Mouse (Mus musculus) neutrophil, adult 5-6 weeks (primary cell): ENCODE data around the gene Zdhhc7. TPM values are rescaled to one million over a fixed set of nuclear protein-coding genes. Genes with fewer than 3 reads are reported as not detected.

Source experiments
- ATAC-seq: fragments of 151-379, 151-347 bp; 2 replicates; pipeline ENCODE4 v1.8.0; 2017; ENCODE audit warnings: mild to moderate bottlenecking, moderate TSS enrichment; ENCODE audit not compliant: insufficient number of reproducible peaks, poor library complexity, low FRiP score, severe bottlenecking; ENCODE audit errors: extremely low read depth
- total RNA-seq: library from RNA; stranded (forward); fragments of 200-1000 nt; gene quantifications from 2 replicates; pipeline ENCODE4 v1.2.3, GENCODE M21; 2017

The Zdhhc7 gene
- total RNA-seq, 1 experiment from 2014 or later = 45.2 TPM

DNA sequence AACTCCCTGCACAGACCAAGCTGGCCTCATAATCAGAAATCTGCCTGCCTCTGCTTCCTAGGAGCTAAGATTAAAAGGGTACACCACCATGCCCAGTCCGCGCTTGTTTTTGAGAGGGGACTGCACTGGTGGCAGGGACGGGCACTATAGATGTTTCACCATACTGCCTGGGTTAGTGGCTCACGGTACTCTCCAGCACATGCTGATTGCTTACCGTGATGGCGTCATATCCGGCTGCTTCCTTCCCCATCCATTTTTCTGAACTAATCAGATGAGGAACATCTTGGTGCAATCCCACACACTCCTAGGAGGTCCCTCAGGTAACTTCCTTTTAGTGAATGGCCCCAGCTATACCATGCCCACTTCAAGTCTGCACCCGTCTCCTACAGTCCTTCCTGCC lies 56.4 kb downstream of the Zdhhc7 start:
- ATAC-seq = peak; percentile 59

- ATAC-seq = no peak
Measured at GRCm38 (mm10) chr8:120042542-120043312, 58.6 kb downstream of the Zdhhc7 start.

DNA sequence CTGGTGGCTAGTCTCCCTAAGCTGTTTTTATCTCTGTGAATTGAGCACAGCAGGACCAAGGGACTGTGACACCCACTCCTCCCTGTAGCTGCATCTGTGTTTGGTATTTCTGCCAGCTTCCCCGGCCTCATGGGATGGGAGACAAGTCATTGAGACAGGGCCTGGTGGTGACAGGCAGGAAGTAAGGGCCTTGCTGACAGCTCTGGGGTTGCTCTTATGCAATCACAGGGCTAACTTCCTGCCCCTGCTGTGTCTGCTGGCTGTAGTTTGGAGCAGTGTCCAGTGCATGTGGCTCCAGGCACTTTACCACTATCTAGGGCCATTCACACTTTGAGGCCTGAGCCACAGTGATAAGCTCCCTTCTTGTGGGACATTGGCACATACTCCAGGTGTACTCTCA lies 60.4 kb downstream of the Zdhhc7 start:
- peak; percentile 64 for ATAC-seq

- no peak for ATAC-seq
Measured at GRCm38 (mm10) chr8:120039313-120039919, 61.9 kb downstream of the Zdhhc7 start.

GRCm38 (mm10) chr8:120038741-120039140 lies 62.5 kb downstream of the Zdhhc7 start:
- ATAC-seq = no peak

- no peak for ATAC-seq
Measured at GRCm38 (mm10) chr8:120037611-120038010, 63.7 kb downstream of the Zdhhc7 start.

DNA sequence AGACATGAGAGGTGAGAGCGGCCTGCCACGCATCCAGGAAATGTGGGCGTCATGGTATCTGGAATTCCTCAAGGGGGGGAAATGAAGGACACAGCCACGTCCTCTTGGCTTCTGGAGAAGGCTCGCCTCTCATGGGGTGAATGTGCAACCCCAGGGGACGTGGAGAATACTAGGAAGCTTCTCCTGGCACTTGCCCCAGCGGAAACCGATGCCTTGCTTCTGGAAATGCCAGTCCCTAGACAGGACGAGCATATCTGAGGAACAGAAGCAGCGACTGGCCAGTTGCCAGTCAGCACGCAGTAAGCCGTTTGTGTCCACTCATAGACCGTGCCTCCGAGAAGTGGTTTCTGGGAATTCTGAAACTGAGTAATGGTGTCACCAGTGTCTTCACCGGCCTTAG lies 64.1 kb downstream of the Zdhhc7 start:
- ATAC-seq = no peak

DNA sequence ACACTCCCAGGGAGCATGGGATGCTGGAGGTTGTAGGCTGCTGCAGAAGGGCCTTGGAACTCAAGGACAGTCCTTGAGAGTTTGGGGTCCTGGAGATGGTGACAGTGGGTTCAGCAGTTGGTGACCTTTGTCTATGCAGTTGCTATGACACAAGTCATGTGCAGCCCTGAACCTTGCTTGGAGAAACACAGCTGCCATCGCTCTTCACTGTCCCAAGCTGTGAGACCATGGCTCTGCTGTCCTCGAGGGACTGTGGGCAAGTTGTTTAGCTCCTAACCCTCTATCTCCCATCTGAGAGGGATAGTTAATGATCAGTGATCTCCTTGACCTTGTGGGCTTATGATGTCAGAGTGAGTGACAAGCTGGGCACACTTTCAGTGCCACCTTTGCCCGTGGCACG lies 64.7 kb downstream of the Zdhhc7 start:
- no peak for ATAC-seq

DNA sequence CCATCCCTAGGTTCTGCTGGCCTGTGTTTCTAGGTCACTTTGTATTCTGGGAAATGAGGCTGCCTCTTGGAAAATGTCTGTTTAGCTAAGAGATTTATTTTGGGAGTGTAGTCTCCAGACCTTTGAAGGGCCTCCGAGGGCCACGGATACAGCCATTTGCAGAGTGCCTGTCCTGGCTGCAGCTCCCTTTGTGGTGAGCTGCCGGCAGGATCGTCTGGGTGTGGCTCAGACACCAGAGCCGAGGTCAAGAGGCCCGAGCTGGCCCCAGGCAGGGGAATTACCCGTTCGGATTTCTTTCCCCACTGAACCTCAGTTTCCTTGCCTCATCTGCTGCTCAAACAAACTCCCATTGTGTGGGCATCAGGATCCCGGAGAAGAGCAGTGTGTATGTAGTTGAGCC lies 65.2 kb downstream of the Zdhhc7 start:
- no peak for ATAC-seq

DNA sequence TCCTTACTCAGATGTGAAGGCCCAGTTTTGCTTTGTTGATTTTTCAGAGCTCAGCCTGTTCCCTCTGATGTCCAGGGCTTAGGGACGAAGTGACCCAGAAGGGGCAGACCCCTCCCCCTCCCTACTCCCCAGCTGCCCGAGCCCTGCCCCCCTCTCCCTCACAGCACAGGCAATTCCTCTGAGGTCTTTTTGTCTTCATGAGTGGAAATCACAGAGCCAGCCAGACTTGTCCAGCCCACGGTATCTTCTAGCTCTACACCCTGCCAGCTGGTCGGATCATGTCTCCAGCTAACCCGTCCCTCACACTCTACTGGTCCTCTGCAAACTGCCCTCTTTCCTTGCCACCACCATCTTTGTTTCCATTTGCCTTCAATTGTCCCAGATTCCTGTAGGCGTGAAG lies 66.8 kb downstream of the Zdhhc7 start:
- no peak for ATAC-seq

GRCm38 (mm10) chr8:120032549-120033208 lies 68.6 kb downstream of the Zdhhc7 start:
- no peak for ATAC-seq

Other genes with a start within 250 kb of the Zdhhc7 start
- gene Klhl36, start 239.2 kb downstream of the Zdhhc7 start, total RNA-seq = 10.0 and 14.7 TPM in 2 replicates
- gene Usp10, start 191.1 kb downstream of the Zdhhc7 start, total RNA-seq = 35.3 and 44.2 TPM in 2 replicates
- gene Gm20388, start 190.6 kb downstream of the Zdhhc7 start, total RNA-seq = 9.9 and 10.8 TPM in 2 replicates
- 10.6 and 11.5 TPM in 2 replicates for gene Crispld2, start 109.0 kb downstream of the Zdhhc7 start, total RNA-seq
- 97.9 and 122 TPM in 2 replicates for gene 6430548M08Rik, start 12.7 kb upstream of the Zdhhc7 start, total RNA-seq
- gene Fam92b, start 76.0 kb upstream of the Zdhhc7 start, total RNA-seq = not detected in 2 replicates
- gene Gse1, start 127.0 kb upstream of the Zdhhc7 start, total RNA-seq = 22.8 and 28.5 TPM in 2 replicates